Mouse (Mus musculus) fat pad, adult 2 months (tissue): ENCODE data around the gene Akap8l.

Source experiments
- DNase-seq: peaks from one replicate; pipeline ENCODE4 v3.0.0-alpha.2; 2011; ENCODE audit warnings: low read depth, low spot score; ENCODE audit errors: extremely low read depth

The Akap8l gene

DNA sequence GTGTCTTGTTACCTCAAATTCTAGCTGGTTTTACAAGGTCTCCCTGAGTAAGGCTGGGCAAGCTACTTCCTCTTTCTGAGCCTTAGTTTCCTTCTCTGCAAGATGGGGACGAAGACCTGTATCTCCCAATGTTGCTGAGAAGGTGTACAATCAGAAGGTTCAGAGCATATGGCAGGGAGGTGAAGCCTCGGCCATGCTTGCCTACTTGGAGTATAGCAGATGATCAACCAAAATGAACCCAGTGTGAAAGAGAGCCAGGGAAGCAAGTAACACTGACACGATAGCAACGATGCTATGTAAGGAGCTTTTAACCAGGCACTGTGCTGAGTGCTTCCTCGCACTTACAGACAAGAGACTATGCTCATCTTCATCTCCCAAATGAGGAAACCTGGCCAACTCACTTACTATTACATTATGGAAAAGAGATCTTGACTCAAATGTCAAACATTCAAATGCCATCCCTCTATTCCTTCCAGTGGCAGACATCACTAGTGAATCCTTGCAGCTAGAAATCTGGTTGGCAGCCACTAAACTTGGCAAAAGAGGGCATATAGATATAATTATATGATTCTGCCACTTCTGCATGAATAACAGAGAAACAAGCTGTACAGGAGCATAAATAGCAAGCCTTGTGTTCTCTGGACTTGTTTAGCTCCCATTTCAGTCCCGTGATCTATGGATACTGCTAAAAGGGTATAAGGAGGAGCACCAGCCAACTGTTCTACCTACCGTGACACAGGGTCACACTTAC lies 8.0 kb upstream of the Akap8l start:
- no peak for DNase-seq

DNA sequence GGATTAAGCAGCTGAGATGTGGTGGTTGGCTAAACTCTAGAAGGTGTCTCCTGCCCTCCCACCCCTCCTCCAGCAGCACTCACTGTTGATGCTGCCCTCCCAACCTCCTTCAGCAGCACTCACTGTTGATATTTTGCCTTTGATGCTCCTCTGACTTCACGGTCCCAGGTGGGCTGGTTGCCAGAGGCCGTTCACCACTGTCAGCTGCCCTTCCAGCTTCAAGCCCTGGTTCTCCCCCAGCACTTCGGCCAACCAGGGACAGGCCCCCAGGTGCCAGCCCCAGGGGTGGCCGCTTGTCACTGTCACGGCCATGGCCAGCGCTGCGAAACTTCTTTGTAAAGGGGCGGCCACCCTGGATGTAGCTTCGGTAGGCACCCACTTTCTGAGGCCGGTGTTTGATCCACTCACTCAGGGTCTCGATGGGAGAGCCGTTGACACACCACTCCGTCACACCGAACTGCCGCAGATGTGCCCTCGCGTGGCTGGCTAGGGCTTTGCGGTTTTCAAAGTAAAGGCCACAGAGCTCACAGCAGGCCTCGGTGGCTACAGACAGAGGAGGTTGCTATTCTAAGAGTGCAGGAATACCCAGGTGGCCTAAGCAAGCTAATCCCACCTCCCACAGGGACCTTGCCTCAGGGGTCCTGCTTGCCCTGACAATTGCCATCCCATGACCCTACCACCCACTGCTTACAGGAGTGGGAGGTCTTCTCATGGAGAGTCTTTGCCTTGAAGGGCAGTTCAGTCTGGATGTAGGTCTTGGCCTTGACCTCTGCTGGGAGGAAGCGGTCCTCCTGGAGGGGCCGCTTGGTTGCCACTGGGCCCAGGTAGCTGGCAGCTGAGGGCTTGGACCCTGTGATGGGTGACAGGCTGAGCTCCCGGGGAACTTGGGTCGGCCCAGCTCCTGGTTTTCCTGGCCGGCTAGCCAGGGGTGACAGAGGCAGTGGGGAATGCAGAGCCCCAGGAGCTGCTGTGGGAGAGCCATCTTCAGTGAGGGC lies 6.7 kb upstream of the Akap8l start:
- DNase-seq, result no peak

DNA sequence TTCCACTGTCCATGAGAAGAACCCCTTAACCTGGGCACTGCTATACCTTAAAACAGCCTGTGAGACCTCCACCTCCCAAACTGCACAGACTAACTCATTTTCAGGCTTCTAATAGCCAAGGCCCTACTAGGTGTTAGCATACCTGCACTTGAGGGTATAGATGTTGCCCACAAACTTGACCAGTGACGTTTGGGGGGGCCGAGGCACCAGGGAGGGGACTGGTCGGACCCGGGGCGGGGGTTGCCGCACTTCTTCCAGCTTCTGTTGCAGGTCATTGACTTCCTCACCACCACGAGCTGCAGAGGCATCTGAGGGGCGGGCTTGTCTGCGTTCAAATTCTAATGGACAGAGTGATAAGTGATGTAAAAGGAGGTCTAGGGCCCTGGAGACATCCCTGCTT lies 5.9 kb upstream of the Akap8l start:
- no peak for DNase-seq

DNA sequence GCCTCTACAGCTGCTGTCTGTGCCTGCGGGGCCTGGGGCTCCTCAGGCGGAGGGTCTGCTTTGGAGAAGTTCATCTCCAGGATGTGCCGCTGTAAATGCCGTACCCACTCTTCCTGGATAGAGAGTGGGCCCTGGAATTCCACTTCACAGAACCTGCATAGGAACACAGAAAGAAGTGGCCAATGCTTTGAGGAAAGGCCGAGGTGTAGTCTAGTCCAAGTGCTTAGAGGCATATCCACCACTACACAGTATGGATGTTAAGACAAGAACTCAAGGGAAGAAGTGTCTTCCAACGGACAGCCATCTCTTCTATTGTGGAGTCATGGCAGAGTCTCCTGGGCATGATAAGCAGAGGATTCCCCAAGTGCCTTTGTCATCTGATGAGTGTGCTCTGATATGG lies 4.6 kb upstream of the Akap8l start:
- DNase-seq, result no peak

DNA sequence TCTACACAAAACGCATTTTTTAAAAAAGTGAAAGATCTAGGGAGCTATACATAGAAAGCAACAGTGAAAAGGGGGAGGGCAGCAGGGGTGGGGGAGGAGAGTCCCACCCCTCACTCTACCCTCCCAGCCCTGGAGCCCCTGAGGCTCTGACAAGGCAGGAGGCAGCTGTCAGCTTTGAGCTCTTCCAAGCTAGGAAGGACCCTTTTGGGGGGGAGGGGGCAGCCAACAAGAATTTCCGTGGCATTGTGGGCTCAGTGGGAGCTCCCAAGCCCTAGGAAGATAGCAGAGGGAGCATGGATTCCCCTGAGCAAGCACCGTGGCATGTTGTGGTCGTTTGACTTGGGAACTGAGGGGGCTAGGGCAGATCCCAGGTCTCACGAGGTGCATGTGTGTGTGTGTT lies 3.8 kb upstream of the Akap8l start:
- DNase-seq, result no peak

DNA sequence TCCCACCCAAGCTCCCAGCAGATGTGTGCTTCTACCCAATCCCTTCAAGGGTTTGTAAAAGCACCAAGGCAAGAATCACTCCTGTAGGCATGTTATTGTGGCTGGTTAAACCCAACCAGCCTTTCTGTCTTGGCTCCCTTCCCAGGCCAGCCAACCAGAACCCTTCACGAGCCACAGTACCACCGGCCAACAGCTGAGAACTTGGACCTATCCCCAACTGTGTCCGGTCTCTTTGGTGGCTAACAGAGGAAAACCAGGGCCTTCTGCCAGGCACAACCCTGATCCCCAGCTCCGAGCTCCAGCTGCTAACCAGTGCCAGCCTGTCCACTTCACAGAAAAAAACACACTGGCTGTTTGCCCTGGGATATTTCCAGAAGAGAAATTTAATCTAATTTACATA lies 3.3 kb upstream of the Akap8l start:
- no peak for DNase-seq

DNA sequence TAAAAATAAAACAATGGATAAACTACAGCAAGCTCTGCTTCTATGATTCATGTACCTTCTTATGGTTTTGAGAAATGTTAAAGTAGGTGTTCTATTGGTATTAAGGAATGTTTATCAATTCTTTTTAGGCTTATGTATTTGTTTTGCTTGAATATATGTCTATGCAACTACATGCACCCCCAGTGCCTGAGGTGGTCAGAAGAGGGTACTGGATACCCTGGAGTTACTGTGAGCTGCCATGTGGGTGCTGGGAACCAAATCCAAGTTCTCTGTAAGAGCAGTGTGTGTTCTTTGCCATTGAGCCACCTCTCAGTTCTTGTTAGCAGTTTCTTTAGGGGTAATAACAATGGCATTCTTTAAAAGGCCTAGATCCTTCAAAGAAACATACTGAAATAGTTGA lies 1.3 kb upstream of the Akap8l start:
- no peak for DNase-seq

DNA sequence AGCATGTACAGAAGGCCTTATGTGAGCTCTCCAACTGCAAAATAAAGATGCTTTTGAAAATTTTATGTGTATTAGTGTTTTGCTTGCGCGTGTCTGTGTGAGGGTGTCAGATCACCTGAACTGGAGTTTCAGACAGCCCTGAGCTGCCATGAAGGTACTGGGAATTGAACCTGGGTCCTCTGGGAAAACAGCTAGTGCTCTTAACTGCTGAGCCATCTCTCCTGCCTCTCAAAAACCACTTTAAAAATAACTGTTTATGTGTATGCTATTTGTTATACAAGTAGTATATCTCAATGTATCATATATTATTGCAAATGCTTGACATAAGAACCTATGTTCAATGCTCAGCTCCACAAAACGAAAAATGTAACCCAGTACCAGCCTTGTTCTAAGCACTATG lies 862 bp upstream of the Akap8l start:
- no peak for DNase-seq

DNA sequence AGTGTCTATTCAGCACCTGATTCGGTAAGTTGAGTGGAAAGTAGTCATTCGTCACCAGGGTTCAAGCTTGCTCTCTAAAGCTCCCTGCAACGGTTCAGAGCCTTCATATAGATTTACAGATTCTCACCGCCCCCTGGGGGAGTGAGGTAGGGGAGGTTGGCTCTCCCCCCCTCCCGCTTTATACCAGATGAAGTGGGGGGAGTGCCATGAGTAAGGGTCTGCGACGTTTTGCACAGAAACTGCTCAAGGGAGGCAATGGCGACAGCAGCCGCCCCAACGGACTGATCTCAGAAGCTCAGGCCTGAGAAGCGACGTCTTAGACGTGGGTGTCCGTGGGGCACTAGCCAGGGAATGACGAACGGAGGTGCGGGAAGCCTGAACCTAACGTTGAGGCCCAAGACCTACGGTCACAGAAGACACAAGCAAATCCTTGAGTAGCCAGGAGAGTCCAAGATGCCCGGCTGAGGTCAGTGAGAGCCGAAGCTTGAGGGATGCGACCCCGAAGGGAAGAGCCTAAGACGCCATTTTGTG lies 491 bp downstream of the Akap8l start:
- no peak for DNase-seq

DNA sequence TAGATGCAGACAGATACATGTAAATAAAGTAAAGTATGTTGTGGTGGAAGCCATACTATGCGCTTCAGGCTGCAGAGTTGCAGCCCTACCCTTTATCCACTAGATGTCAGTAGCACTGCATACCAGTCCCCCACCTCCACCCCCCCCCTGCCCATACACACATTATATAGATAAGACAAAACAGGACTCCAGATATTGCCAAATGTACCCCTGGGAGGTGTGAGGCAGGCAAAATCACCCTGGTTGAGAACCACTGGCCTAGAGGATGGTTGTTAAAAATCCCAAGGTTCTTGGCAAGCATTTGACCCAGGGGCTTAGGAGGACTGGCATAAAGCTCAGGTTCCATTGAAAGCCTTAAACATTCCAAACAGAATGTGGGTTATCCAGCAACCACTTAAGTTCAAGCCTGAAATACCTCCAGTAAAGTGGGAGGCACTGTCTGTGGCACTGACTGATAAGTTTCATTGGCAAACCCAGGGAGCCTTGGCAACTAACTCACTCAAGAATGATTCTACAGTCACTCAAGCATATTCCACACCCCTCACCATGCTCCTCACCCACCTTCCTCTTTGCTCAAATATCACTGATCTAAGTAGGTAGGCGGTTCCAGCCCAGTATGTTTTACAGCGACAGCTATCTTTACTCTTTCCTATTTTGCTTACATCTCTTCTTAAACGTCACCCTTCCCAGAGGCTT lies 1.2 kb downstream of the Akap8l start:
- DNase-seq, result no peak

DNA sequence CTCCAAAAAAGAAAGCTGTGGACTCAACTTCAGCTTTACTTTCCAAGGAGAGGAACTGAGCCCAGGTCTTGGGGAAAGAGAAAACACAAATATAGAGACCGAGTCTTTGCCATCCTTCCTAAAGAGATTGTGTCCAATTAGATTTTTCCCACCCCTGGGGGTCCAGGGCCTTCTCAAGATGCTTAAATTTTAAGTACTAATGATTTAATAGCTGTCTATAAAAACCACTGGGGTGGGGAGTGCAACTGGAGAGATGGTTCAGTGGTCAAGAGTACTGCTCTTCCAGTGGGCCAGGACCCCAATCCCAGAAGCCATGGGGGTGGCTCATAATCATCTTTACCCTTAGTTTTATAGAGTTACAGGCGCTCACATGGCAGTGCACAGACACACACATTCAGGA lies 2.0 kb downstream of the Akap8l start:
- no peak for DNase-seq

DNA sequence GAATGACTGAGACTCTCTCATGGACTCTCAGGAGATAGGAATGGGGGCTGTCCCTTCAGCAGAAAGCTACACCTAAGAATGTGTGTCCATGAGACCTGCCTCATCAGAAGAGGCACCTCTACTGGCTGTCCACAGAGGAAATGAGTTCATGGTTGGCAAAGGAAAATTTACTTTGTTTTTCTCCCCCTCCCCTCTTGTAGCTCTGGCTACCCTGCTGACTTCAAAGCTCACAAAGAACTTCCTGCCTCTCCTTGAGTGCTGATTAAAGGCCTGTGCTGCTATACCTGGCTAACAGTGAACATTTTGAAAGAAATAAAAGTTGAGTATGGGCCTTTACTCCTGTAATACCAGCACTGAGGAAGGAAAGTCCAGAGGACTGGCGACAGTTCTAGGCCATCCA lies 9.3 kb downstream of the Akap8l start:
- DNase-seq, result no peak

DNA sequence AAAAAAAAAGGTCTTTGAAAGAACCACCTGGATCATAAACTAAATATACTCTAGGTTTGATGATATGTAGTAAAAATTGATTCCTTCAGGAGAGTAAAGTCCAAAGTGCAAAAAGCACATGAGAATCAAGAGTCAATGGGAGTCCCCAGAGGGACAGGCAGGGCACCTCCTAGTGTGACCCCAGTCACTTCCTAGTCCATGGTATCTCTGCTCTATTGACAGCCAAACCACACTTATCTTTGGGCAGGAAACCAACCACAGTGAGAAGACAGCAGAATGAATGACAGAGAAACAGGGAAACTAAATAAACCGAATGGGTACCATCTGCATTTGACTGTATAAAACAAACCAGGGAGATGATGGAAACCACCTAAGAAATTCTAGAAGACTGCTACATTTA lies 10.3 kb downstream of the Akap8l start:
- no peak for DNase-seq

DNA sequence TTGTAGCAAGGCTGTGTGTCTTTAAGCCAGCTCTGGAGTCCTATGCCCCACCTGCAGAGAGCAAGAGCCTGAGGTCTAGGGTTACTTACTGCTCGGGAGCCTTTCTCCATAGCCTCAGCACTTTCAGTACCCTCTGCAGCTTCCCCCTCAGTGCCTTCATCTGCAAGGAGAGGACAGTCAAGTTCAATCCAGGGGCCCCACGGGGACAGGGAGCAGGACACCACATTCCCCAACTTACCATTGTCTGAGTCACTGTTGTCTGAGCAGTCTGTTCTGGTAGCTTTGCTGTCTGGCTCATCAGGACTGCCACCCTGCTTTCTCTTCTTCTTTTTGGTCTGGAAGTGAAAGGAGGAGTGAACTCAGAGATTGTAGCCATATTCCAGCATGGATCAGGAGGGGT lies 14.5 kb downstream of the Akap8l start:
- DNase-seq, result no peak

DNA sequence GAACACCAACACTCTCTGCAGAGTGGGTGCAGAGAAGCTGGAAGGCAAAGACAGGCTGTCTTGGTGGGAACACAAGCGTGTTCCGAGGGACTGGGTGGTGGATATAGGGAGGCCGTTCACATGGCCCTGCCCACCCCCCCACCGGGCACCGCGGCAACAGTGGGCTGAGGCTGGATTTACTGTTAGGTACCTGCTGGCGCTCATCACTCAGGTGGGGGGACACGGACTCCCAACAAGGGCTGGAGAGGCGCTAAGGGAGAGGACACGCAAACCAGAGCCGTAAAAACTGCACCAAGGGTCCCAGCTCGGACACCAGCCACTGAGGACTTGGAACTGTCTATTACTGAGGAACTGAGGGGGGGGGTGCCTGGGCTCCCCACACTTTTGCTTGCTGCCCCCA lies 15.5 kb downstream of the Akap8l start:
- DNase-seq, result no peak

DNA sequence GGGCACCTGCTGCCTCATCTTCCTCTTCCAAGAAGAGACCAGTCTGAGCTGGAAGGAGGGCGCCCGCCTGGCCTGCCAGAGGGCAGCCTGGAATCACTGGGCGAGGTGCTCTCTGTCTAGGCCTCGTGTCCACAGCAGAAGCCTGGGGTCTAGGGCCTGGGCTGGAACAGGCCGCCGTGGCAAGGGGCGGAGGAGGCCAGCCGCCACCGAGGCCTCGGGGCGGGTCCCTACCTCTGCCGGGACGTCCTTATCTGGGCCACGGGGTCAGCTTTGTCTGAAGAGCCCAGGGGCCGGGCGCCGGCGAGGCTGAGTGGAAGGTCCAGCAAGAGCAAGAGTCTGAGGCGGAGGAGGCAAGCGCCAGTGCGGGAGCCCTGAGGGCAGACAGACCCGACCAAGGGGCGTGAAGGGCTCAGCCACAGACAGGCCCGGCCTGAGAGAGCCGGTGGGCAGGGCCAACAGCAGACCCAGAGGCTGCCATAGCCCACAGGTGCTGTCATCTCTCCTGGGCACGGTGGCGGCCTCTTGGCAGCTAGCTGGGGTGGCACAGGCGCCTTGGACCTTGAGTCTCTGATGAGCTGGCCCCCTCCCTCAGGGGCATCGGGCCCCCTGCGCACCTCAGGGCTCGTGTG lies 16.6 kb downstream of the Akap8l start:
- no peak for DNase-seq

DNA sequence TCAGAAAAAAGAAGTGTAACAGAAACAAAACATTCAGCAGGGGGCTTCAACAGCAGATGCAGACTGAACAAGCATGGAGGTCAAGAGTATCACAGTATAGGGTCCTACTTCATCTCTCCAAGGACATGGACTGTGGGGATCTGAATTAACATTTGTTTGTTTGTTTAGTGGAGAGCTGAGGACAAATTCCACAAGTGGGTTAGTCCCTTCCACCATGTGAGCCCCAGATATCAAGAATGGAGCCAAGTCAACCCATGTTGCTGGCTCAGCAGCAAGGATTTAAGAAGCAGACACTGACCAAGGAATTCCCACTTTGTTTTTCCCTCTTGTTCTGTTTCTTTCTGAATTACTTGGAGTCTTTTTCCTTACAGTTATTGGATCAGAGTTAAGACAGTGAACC lies 22.9 kb downstream of the Akap8l start:
- no peak for DNase-seq

DNA sequence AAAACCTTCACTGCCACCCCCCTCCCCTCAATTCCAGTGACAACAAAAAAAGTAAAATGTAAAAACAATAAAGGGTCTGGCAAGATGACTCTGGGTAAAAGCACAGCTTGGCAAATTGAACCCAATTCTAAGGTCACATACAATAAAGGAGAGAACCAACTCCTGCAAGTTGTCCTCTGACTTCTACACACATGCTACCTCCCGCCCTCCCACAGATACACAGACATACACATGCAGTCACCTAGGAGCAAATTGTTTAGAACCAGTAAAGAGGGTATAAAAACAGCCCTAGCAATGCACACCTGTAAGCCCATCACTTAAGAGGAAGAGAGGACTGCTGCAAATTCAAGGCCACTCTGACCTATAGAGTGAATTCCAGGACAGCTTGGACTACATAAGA lies 27.6 kb downstream of the Akap8l start:
- DNase-seq, result no peak

DNA sequence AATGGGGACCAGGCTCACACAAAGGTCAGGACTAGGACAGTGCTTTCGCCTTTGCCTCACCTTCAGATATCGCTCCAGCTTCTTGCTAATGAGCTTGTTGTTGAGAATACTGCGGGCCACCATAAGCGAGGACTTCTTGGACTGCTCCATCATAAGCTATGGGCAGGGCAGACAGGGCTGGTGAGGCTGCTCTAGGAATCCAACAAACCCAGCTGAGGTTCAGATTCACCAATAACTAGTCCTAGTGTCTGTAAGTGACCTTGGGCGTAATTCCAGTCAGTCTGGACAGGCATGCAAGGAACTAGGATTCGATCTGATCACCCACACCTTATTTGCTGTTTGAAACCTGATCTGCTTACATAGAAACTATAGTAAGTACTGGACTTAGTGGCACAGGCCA lies 28.6 kb downstream of the Akap8l start:
- no peak for DNase-seq

DNA sequence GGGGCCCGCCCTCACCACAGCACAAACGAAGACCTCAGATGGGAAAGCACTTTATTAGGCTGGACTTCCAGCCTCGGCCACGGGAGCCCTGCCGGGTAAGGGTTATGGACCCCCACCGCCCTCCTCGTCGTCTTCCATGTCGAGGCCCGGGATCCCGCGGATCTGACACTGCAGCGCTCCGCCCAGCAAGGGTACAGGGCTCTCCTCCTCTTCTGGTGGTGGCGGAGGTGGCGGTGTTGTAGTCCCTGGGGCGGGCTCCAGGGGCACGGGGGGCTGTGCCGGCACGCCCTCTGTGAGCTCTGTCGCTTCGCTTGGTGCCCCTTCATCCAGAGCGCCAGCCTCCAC lies 29.0 kb downstream of the Akap8l start:
- DNase-seq, result no peak
